Mouse (Mus musculus): ENCODE results near the gene Alox5.

The Alox5 gene

DNA sequence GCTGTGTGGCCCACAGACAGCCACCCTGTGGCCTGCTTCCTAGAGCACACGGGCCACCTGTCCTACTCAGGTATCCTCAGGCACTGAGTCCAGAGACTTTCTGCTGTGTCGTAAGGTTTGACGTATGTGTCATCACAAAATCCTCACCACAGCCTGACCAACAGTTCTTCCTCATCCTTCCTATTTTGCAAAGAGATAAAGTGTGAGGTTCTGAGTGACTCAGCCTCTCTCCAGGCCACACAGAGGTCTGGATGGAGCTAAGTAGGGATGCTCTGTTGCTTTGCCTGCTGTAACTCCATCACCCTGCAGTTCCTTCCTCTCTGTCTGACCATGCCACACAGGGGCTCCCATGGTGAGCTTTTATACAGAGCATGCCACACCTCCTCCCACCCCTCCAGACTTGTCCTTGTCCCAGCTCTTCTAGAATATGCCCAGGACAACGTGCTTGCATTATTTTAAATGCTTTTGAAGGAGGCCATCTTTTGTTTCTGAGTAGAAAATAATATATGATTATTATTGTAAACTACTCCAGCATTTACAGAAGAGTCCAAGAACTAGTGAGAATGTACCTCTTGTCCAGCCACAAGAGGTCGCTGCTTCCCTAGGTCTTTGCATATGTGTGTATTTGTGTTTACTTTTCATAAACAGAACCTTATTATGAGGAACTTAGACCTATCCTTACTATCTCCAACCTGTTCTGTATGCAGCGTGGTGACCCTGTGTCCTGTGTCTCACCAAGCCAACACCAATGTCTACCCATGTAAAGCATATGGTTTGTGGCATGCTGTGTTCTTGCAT, 43.3 kb downstream of the Alox5 start:
- peak; percentile 96 for DNase-seq (ENCODE audit: low read depth)

DNA sequence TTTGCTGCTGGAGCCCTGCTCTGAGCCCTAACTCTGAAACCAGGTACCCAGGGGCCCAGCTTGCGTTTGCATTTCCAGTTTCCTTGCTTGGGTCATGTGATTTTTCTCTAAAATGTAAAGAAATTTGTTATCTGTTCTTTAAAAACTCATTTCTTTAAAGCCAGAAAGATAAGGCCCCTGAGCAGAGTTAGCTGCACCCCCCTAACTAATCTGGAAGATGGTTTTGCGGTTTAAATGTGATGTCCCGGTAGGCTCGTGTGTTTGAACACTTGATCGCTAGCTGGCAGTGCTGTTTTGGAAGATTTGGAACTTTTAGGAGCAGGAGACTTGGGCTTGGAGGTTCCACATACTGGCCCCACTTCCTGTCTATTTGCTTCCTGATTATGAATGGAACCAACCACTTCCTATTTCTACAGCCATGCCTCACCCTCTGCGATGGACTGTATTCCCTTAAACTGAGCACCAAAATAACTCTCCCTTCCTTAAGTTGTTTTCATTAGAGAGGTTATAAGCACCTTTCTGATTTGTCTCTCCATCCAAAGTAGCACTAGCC, 44.9 kb downstream of the Alox5 start:
- peak; percentile 58 for DNase-seq (ENCODE audit: low read depth)

DNA sequence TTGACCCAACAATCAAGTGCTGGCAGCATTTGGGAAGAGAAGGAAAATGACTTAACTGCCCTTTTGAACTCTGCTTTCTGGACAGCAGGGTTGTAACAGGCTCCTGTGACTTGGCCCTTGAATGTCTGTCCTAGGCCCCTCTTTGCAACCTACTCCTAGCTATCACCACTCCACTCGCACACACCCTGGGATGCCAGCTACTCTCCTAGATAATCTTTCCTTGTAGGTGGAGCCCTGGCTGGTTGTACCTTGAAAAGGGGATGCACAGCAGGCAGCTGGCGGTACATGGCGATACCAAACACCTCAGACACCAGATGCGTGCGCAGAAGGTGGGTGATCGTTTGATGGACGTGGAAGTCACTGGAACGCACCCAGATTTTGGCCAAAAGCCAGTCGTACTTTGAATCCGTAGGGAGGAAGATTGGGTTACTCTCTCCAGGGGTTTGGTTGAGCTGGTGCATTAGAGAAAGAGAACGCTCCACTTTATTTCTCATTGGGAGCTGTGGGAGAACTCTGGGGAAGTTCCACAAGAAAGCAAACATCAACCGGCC, 45.8 kb downstream of the Alox5 start:
- no peak for DNase-seq (ENCODE audit: low read depth)

DNA sequence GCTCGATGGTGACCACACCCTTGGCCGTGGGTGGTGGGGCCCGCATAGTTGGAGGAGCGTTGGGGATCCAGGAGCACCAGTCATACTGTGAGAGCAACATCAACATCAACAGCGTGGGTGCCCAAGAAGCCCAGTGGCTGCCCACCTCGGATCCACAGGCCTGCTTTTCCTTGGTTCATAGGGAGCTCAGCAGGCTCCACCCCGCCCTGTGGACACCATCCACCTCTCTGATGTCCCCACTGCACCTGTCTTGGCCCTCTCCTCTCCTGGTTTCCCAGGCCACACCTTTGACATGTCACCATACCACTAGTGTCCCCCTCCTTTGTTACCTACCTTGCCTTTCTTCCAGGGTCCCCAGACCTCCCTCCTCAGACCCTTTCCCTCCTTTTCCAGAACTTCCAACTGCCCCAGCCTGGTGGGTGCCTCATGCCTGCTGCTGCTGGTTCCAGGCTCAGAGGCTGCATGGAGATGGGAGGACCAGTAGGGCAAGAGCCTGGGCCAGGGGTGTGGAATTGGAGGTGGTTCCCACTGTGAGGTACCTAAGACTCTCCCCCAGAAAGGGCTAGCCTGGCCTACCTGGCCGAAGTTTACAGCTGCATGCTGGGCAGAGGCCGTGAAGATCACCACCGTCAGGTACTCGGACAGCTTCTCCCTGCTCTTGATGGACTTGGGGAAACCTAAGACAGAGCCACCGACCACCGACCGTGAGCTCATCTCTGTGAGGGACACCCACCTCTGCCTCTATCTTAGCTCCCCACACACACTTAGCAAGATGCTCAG, 48.2 kb downstream of the Alox5 start:
- DNase-seq (ENCODE audit: low read depth) = no peak

DNA sequence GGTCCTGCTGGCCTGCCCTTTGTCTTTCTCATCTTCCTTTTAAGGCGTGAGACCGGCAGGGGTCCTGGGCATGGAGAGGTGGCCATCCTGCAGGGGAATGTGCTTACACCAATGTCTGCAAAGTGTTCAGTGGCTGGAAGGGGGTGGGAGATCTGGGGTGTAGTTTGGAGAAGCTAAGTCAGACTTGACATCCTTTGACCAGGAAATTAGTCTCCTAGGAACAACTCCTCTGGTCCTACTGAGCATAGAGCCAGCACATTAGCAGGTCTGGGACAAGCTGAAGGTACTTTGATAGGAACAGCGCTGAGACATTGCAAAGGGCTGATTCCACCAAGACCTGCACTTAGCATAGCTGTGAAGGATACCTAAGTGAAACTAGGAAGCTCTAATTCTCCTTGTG, 49.3 kb downstream of the Alox5 start:
- DNase-seq (ENCODE audit: low read depth) = no peak

DNA sequence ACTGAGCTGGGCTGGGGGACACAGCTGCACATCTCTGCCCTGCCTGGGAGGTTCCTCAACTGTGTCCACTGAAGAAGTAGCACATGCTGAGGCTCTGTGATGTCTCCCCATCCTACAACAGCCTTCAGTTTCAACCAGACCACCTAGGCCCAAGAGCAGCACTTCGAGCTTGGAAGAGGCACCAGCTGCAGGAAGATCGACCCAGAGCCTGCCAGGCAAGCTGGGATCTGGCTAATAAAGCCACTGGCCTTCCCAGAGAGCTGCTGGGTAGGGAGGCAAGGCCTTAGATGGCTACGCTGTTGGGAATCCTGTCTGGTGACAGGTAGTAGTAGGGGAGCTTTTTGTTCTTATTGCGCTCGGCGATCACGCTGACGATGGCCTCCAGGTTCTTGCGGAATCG, 50.5 kb downstream of the Alox5 start:
- DNase-seq (ENCODE audit: low read depth) = no peak

DNA sequence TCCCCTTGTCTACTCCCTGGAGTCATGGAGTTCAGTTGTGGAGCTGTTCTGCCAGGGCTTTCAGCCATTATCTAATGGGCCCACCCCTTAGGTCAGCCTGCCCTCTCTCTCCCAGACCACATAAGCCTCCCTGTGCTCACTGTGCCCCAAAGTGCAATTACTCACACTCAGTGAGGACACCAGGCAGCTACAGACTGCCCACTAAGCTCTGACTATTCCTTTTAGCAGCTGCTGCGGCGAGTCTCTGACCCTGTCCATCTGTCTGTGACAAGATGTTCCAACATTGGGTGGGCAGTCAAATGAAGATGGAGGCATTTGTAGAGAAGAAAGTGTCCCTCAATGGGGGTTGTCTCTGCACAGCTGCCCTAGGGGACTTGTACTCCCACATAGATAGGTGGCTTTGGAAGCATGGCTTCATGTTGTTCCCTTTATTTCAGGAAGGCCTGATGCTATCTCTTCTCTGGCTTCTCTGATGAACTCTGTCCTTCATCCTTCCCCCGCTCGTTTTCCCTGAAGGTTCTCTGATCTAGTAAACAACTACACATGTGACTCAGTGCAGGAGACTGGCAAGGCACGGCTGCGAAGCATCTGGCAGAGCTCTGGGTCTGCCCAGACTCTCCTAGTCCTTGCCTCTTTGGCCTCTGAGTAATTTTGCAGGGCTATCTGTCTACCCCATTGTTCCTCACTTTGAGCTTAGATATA, 52.9 kb downstream of the Alox5 start:
- DNase-seq (ENCODE audit: low read depth) = peak; percentile 24

DNA sequence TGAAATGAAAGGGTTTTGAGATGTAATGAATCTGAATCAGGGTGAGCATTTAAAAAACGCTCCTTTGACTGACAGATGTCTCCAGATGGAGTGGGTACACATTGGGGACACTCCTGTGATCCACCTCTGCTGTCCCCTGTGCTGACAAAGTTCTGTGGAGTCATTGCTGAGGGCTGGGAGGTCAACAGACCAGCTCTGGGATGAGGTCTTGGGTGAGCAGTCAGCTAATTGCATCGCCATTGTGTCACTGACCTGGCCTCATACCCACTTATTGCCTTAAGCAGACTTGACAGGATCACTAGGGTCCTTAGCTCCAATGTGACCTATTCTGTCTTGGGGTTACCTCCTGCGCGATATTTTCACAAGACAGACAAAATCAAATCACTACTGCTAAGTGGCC, 53.8 kb downstream of the Alox5 start:
- no peak for DNase-seq (ENCODE audit: low read depth)

DNA sequence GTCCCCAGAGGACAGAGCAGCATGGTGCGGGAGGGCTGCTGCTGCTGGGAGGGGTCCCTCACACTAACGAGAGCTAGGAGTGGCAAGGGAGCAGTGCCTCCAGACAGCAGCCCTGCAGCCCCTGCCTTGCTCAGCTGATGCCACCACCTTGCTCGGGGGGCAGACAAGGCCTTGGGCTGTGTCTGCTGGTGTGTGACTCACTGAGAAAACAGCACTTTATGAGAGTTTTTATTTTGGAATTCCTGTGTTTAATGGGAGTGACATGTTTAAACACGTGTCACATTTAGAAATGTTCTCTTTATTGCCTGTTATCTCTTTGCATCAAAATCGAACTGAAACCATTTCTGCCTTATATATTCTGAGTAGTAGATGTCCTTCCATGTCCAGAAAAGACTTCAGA, 54.3 kb downstream of the Alox5 start:
- no peak for DNase-seq (ENCODE audit: low read depth)

DNA sequence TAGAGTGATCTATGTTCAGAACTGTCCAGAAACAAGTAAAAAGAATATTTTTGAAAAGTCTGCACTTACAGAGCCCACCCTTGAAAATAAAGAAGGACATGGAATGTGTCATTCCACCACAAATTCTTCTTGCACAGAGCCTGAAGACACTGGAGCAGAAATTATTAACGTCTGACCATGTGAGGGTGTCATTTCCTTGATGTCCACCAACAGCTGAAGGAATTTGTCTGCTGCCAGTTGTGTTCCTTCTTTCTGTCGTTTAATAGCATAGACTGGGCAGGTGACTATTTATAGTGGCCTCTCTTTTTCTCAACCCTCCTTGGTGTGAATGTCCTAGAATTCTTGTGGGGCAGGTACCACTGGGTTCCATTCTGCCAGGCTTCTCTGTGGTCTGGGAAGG, 54.8 kb downstream of the Alox5 start:
- DNase-seq (ENCODE audit: low read depth) = no peak

DNA sequence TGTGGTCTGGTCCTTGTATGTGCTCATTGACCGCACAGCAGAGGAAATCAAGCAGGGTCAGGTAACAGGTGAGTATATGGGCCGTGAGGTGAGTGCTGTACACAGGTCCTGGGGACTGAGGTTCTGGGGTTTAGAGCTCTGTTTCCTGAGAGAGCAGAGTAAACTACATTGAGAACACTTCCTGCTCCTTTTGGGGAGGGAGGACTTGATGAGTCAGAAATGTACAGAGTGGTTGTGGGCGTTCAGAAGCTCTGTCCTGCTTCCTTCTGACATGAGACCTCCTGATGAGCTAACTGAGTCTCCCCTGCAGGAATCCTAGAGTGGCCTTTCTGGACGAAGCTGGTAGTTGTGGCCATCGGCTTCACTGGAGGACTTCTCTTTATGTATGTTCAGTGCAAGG, 55.3 kb downstream of the Alox5 start:
- peak; percentile 82 for DNase-seq (ENCODE audit: low read depth)

DNA sequence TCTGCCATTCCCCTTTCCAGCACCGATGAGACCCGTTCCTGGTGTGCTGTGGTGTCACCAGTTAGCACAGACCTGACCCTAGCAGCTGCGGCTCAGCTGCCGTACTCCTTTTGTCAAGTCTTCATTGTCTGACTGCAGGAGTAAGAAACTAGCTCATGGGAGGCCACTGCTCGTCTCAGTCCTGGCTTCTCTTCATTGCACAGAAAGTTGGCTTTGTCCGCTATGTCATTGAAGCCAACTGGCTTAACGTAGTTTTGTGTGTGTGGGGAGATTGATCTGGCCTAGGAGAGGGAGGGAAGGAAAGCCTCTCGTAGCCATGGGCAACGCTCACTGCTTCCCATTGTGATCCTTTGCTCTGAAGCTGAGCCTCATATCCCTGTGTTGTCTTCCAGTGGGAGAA, 55.7 kb downstream of the Alox5 start:
- no peak for DNase-seq (ENCODE audit: low read depth)

DNA sequence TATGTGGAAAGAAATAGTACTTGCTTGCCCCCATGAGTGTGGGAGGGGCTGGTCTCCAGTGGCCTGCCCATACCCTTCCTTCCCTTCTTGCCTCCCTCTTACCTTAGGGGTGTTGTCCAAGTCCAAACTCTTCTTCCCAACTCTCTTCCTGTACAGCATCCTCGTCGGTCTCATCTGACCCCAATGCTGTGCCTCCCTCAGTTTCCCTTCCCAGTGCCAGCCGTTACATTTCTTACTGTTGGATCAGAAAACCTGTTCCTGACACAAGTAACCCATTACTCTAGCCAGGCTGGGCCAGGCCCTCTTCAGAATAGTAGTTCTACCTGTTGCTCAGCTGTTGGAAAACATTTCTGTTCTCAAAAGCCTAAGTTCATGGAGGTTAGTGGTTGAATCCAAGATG, 58.6 kb downstream of the Alox5 start:
- DNase-seq (ENCODE audit: low read depth) = no peak

DNA sequence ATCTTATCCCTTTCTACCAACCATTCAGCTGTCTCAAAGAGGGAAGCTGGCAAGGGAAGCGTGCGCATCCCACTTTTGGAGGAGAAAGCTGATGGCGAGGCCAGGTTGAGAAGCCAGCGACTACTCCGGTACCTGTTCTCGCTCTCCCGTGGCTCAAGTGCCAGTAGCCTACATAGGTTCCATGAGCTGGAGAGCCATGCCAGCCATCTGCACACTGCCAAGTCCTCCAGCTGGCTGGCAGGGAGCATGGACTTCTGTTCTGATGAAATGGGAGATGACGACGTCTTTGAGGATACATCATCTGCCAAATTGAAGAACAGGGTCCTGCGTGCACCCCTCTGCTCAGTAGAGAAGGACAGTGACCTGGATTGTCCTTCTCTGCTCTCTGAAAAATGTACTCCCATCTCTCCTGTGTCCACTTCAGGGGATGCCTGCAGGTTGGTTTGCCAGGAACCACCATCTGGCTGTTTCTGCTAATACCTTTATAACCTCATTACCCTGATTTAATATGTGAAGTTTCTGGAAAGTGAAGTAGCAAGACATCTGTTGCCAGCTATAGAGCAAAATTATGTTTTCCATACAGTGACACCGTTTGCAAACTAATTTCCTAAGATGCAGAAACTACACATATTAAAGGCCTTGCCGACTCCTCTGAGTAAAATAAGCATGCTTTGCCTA, 59.1 kb downstream of the Alox5 start:
- no peak for DNase-seq (ENCODE audit: low read depth)

DNA sequence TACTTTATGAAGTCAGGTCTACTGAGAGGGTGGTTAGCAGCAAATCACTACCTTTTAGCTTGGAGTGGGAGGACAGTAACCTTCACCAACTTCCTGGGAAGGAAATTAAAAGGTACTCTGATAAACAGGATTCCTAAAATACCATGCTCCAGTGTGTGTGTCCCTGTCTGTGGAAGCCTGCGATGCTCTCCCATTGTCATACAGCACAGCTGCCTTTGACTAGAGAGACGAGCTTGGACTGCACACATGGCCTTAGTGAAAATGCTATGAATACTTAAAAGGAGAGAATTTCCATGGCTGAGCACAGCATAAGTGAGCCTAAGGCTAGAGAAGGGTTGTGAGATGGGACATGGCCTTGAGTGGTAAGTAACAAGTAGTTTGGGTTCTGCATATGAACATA, 62.8 kb downstream of the Alox5 start:
- DNase-seq (ENCODE audit: low read depth) = no peak

DNA sequence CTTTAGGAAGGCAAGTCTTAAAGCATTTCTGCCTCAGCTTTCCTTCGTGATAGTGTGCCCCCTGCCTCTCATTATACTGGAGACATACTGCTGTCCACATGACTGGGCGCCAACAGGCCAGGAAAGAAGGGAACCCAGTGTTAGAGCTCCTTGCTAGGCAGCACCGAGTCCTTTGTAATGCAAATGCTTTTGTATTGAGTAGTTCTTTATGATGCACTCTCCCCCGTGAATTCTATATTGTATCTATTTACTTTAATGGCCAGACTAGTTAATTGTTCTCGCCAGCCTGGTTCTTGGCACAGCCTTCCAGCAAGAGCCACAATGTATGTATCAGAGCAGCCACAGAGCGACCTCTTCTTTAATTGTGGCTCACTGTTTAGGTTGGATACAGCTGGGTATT, 63.4 kb downstream of the Alox5 start:
- DNase-seq (ENCODE audit: low read depth) = no peak

DNA sequence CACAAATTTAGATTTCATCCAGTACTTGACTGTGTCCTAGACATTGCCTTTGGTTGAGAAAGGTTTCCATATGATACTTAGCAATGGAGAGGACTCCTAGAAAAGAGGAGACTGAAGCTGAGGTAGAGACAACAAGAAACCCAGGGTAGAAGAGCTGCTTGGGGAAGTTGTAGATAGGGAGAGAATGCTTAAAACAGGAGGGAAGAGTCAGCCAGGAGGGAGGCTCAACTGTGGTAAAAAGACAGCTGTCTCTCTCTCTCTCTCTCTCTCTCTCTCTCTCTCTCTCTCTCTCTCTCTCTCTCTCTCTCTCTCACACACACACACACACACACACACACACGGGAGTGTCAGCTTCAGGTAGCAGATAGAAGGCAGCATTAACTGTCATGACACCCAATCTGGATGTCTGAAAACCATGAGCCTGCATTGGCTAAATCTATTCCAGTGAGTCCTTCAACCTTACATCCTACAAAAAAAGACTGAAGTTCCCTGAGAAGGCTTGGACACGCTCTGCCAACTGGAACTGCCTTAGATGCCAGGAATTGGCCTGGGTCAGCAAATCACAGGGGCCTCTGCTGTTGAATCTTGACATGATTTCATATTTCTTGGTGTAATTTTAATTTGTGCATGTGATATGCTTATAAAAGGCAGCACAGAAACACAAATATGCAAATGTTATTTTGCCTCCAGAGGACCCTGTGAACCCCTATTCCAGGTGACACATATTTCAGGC, 65.9 kb downstream of the Alox5 start:
- DNase-seq (ENCODE audit: low read depth) = no peak

DNA sequence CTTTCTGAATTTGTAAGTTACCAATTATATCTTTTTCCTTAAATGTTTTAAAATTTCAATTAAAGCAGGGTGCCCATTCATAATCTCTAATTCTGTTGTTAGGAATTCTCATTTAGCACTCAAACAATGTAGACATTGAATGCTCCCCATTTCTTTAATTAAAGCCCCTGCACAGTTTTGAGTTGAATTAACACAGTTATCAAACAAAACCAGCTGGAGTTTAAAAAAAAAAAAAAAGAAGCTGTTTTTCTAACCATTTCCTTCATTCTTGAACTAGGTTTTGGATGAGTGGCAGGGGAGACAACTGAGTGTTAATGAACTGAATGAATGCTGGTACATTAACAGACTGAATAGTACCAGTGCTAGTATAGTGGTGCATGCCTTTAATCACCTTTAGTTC, 71.5 kb downstream of the Alox5 start:
- DNase-seq (ENCODE audit: low read depth) = no peak

DNA sequence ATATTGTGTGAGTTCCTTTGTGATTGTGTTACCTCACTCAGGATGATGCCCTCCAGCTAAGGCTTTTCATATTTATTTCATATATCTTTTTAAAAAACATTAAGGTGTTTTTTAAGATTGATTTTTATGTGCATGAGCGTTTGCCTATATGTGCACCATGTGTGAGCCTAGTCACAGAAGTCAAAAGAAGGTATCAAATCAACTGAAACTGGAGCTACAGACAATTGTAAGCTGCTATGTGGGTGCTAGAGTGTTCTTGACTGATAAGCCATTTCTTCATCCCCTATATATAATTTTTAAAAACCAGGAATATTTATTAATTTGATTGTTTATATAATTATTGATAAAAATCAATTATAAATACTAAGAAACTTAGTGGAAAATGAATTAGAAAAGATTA, 72.9 kb downstream of the Alox5 start:
- DNase-seq (ENCODE audit: low read depth) = no peak

DNA sequence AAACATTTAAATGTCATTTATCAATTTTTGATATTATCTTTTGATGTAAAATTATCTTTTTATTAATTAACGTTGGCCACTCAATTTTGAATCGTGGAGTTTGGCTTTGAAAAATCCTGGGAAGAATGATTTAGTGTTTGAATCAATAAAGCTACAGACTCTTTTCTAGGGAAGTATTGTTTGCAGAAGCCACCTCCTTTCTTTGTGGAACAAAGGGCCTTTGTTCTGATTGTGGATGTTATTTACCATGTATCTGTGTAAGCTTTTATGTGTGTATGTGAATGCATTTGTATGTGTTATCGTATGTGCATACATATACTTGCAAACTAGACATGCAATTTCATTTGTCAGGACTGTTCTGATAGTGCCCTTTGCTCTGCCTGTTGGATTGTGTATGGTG, 74.5 kb downstream of the Alox5 start:
- no peak for DNase-seq (ENCODE audit: low read depth)

DNA sequence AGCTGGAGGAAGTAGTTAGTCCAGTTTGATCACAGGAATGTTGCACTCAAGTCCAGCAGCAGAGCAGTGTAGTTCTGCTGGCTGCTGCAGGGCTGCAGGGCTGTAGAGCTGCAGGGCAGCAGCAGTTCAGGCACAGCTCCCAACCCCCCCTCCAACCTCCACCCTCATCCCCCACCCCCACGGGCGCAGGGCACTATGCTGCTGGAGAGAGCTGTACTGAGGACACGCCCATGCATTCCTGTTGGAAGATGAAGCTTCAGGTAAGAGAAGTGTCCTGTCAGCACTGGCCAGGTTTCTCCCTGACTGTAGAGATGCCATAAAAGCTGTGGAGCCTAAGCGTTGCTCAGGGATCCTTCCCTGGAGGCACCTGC, 74.9 kb downstream of the Alox5 start:
- DNase-seq (ENCODE audit: low read depth) = no peak

Data from 416B (cell line).